Mouse (Mus musculus) layer of hippocampus, postnatal 36 days (tissue): Measurements from ENCODE around the gene Dnal1. TPM values are rescaled to one million over a fixed set of nuclear protein-coding genes. Genes with fewer than 3 reads are reported as not detected.
A peak's percentile ranks its signal among the peaks of the same experiment; 100 is the strongest.

ENCODE experiments used
- DNase-seq, 2 experiments: peaks; one replicate each; pipeline ENCODE4 v3.0.0; 2022
- total RNA-seq, 2 experiments: library from RNA; stranded (reverse); gene quantifications; 2 replicates each; pipeline ENCODE4 v1.2.3; 2021

The Dnal1 gene
- total RNA-seq, 2 experiments from 2014 or later: 104 to 112 TPM

DNA sequence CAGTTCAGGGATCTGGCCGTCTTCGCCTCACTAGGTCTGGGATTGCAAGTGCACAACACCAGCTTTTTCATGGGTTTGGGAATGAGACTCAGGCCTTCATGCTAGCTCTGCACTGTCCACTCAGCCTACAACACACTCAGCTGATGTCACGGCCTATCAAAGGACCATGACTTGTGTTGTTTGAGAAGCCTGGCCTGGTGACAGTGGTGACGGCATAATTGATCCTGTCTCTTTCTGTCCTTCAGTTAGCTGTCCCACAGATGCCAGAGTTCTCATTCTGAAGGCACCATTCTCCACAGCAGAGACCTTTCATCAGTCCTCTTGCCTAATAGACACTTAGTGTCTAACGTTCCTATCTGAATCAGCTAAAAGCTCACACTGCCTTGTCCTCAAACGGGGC is 14.4 kb downstream of the Dnal1 start:
- DNase-seq: no peak

DNA sequence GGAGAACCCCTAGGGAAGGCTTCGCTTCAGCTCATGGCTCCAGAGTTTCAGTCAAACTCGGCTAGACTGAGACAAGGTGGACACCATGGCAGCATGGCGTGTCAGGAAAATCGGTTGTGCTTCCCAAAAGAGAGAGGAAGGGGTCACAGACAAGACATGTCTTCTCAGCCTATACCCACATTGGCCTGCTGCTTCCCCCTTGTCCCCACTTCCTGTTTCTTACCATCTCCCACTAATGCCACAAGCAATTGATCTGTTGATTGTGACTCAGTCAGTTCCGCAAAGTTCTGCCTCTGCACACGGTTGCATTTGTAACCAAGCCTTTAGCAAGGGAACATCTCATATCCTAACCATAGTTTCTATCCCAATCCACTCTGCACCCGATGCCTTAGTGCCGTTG is 15.8 kb downstream of the Dnal1 start:
- no peak for DNase-seq

DNA sequence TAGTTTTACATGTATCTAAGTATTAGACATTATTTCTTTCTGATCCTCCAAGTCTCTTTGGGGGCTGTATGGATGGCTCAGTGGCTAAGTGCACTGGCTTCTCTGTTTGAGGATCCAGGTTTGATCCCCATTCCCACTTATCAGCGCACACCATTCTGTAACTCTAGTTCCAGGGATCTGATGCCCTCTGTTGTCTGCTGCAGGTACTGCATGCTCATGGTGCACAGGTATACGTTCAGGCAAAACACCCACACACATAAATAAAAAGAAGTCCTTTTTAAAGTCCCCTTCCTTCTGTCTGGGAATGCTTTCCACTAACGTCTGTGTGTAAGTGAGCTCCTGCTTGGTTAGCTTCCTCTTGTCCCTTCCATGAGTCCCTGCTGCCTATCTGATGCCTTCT is 18.1 kb downstream of the Dnal1 start:
- DNase-seq: no peak

DNA sequence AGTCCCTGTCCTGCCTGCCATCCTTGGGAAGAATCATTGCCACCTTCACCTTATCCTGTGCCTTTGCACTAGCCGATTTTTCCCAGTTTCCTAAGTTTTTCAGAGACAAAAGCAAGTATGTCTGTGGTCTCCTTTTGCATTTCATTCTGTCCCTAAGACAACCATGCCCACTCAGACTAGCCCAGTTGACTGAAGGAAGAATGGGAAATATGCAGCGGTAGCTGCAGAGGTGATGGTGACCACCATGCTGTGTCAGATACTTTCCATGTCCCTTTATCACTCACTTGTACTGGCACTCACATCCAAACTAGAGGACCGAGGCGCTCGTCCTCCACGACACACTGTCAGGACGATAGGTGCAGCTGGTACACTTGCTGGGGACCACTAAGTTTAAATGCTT is 23.0 kb downstream of the Dnal1 start:
- DNase-seq: no peak

DNA sequence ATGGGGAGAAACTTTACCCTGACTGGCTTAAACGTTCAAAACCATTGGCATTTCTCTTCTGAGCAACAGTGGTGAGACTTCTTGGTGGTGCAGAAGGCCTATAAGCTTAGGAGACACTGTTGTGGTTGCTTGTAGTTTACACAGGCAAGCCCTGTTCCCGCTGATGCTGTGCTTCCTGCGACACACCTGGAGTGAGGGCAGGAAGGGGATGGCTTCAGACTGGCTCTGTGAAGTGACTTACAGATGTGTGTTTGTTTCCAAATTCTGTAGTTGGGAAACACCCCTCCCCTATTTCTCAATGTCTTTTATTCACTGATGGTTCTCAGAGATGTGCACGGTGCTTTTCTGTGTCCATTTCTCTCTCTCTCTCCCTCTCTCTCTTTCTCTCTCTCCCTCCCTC is 26.0 kb downstream of the Dnal1 start:
- no peak for DNase-seq

DNA sequence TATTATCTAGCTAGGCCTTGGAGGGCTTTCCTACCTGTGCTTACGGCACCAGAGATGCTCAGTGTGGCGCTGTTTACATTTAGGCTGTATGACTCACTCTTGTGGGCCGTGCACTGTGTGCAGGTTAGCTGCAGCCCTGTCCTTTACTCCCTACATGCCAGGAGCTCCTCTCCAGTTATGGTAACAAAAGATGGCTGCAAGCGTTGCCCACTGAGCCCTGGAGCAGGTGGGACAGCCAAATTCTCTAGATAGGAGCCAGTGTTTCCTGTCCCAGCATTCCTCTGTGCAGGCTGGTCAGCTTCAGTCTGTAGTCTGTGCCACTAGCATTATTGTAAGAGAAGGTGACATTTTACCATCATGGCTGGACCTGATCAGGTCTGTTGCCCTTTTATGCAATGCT is 27.1 kb downstream of the Dnal1 start:
- DNase-seq: no peak

GRCm38 (mm10) chr12:84142281-84143050 is 28.3 kb downstream of the Dnal1 start:
- no peak for DNase-seq

- peak; percentile 77 to 78 for DNase-seq
These were observed 33.9 kb downstream of the Dnal1 start, which contains the start of gene Pnma1 for GRCm38 (mm10) chr12:84147954-84148621. Gene Pnma1 (minus strand): TSS chr12:84148489.

DNA sequence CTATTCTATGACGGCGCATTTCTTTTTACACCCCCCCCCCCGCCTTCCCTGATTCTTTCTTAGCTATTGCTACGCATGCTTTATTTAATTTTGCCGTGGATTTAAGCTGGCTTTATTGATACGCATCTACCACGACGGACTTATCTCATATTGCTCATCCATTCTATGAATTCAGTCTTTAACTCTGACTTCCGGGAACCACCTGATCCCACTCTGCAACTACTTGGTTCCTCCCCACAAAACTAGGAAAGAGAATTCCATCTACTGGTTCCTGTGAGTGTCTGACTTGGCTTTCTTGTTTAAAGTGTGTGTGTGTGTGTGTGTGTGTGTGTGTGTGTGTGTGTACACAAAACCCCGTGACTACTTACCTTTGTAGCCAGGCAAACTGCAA is 34.5 kb downstream of the Dnal1 start:
- no peak for DNase-seq

DNA sequence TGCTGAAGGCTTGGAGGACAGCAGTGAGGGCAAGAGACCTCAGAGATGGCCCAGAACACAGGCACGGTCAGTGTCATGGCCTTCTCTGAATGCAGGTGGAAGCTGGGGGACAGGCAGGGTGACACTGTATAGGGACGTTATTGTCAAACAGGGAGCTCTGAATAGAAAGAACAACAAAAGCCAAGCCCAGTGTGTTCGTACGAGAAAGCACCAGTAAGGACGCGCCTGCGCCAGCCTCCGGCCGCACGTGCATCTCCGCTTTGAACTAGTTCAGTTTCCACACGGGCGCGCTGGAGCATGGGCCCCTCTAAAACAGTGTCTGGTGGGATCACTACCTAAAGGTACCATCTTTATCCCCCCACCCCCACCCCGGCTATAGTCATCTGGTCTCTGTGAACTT is 35.8 kb downstream of the Dnal1 start:
- DNase-seq: no peak

DNA sequence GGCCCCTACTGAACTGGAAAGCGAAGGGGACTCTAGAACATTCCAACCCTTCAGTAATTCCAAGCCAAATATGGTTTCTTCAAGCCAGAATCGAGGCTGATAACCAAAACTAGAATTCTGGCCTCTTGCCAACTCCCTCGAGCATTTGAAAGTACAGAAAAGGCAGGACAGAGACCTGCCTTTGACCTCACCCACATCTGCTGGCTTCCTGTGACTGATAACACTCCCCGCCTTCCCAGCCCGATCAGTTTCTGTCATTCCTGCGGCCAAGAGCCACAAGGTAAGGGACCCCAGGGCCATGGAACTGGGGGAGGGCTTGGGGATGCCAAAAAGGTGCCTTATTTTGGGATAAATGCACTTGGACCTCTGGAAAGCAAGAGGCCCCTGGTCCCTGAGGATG is 36.8 kb downstream of the Dnal1 start:
- DNase-seq: no peak

GRCm38 (mm10) chr12:84151911-84152310 is 37.7 kb downstream of the Dnal1 start:
- no peak for DNase-seq

GRCm38 (mm10) chr12:84152352-84153190 is 38.4 kb downstream of the Dnal1 start:
- no peak for DNase-seq

- DNase-seq: no peak
These were observed 39.2 kb downstream of the Dnal1 start for GRCm38 (mm10) chr12:84153414-84153813.

DNA sequence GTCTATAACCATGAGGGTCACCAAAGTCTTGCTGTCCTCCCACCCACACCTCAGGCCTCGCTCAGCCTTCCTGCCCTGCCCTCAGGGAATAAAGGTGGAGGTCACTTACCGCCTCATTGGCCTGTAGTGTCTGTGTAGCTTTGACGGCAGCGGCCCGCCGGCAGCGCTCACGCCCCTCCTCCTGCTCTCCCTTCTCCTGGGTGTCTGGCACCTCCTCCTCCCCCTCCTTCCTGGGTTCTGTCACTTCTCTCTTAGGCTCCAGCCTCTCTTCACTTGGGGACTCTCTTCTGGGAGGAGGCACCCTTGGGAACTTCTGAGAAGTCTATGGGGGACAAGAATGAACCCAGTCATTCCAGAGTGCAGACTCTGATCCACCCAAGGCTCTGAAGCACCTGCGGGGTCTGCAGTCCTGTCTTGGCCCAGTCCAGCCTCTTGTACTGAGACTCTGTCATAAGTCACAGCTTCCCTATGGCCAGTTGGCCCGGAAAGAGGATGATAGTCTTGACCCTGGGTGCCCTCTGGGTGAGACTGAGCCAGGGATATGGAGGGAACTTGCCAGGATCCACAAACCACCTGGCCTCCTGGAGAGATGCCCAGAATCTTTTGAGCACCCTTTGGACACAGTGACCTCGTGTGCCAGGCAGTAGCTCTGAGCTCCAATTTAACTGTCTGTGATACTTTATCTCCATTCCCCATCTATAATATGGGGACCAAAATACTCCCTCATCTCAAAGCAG is 40.8 kb downstream of the Dnal1 start:
- DNase-seq: no peak

DNA sequence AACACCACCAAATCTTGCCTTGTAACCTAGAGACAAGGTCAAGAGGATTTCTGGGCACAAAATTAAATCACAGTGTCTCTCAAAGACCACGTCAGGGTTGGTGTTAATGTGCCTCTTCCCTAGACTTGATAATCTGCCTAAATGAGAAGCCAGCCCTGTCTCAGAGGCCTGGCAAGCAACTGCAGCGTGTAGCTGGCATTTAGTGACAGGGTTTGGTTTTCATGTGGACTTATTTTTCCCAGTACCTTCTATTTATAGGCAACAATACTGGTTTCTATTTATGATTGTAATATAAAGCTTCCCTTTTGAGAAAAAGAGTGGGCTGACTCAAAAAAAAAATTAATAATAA is 41.3 kb downstream of the Dnal1 start:
- DNase-seq: no peak

GRCm38 (mm10) chr12:84156210-84156609 is 42.0 kb downstream of the Dnal1 start:
- DNase-seq: no peak

DNA sequence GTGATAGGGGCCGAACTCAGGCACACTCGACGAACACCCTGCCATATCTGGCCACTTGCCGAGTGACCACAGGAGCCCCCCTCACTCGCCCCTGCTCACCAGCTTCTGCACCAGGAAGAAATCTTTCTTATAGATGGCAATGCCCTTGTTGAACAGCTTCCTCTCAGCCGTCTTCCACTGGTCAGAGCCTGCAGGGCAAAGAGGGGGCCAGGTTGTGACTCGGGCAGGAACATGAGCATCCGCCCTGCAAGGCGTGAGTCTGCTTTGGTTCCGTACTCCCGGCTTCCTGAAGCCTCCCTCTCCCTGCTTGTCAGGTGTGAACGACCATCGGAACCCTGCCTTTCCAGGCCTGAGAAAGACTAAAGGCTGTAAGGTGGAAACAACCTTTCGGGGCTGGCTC is 44.0 kb downstream of the Dnal1 start:
- no peak for DNase-seq

DNA sequence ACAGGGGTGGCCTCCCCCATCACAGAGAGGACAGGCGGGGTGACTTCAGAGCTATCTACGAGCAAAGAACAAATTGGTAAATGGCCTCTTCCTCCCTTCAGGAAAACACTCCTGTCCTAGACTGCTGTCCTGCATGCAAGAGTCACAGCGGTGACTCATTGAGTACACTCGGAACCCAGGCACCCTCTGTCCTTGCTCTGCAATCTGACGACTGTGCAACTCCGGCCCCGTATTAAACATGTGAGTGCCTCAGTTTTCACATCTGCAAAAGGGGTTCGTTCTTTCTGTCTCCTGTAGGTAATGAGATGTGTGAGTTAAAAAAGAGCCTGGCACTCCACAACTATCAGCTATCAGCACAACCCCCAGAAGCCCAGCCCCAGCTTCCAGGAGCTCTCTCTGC is 46.3 kb downstream of the Dnal1 start:
- no peak for DNase-seq

DNA sequence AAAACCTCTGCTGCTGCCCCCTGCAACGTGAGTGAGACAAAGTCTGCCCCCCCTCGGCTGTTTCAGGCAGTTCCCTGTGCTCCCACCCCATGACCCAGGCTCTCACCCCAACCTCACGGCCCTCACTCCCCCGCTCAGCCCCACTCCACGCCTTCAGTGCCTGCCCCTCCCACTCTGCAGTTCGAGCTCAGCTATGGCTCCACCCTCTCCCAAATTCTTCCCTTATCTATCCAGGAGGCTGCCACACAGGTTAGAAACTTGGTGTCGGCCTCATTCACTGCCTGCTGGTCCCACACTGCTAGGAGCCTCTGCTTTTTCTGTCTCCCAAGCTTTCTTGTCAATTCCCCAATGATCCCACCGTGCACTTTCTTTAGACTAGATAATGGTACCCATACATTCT is 47.0 kb downstream of the Dnal1 start:
- DNase-seq: no peak

DNA sequence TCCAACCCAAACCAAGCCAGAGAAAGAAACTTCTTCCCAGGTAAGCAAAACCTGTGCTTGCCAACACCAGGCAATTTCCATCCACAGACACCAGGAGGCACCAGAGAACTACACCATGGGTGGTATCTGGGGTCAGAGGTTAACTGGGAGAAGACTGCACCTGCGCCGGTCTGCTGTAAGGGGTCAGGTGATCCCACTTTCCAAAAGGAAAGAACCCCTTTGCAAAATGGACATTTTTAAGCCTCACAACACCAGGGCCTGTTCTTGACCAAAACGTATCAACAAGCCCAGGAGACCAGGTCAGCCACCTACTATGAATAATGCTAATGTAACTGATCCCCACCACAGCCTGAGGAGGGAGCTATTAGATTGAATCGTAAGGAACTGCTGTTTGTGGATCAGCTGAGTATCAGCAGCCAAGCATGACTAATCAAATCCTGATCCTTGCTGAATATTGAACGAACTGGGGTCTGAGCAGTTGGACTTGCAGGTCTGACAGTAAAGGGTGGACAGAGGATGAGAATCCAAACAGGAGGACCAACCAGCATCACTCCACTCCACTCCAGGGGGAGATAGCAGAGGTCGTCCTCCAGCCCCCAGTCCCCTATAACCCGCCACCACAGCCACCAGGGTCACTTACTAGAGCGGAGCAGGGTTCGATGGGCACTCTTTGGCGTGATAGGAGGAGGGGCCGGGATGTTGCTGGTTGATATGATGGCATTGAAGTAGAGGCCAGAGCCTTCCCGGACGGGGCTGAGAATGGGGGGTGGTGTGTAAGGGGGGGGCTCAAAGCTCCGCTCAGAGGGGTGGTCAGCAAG is 47.7 kb downstream of the Dnal1 start:
- DNase-seq: no peak

DNA sequence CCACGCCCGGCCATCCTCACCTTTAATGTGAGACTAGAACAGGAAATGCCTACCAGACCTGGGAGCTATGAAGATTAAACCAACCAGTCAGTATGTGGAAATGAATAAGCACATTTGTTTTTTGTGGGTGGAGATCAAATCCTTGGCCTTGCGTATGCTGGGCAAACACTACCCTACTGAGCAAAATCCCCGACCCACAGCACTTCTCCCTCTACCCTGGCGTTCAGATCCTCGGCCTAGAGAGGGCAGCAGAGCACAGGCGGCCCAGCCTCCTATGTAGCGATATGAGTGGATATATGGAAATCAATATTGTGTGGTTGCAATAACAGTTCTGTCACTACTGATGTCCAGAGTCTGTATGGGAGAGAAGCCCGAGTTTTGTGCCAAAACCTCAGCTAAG is 49.0 kb downstream of the Dnal1 start:
- DNase-seq: no peak
